Mouse (Mus musculus): ENCODE data around the gene Mpp2. TPM values are rescaled to one million over a fixed set of nuclear protein-coding genes. Genes with fewer than 3 reads are reported as not detected.

Gene Mpp2
- polyA plus RNA-seq (2017; shearing (Covaris generic)): 0.80 TPM

DNA sequence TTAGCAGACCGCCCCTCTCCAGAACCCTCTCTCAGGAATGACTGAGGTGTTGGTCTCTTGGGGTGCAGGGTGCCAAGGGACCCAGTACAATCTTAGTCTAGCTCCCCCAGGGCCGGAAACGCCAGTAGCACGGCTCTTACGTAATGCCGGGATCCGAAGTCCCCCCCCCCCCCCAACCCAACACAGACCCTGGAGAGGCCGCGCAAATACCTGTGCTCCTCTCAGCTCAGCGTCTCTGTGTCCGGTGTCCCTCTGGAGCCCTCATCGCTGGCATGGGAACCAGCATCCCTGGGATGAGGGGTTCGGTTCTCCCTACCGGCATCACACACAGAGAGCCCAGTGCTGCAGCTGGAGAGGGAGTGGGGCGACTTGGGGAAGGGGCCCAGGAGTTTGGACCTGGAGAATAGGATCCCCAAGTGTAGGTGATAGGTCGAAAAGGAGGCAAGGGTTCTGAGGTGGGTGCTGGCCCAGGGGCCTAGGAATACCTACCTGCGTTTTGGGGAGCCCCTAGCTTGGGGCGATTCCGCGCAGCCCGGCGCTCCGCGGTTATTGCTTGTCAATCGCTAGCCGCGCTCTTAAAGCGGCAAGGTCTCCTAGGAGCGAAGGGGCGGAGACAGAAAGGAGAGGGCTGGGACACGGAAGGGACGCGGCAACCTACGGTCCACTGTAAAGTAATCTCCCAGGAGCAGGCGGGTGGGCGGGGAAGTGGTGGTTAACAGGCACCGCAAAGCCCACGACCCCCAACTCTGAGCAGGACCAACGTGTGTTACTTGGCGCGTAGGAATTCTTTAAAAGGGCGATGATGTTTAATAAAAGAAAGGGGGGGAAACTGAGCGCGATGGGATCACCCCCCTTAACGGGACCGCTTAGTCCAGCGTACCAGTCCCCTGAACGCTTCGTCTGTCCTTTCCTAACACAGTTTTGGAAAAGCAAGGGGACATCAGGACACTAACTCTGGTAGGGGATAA is at the start of gene Mpp2:
Mpp2 (minus strand) TSS at position 585 of the 968 bp plus-strand sequence.

GRCm38 (mm10) chr11:102107732-102108131 is 19.4 kb upstream of the Mpp2 start, which contains the start of gene Pyy:
TSS of gene Pyy (minus strand) at chr11:102107832.

DNA sequence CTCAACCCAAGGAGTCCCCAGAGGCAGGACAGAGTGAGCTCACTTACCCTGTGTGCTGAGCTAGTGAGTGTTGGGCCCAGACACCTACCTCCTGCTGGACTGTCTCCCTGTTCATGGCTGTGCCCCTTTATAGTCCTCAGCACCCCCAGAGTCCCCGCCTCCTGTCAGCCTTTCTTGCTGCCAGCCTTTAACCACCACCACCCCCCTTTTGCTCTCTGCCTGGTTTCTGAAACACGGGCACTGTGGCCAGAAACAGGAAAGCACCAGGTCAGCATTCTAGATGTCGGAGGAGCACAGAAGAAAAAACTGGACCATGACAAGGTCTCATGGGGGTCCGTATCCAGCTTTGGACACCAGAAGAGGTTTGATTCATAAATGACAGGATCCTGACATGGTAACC is 12.9 kb upstream of the Mpp2 start, which contains the start of gene Ppy:
Ppy (minus strand) TSS at position 101 of the 400 bp plus-strand sequence.

GRCm38 (mm10) chr11:102041350-102041949 is 46.9 kb downstream of the Mpp2 start, which contains the start of gene Cd300lg:
TSS of gene Cd300lg (plus strand) at chr11:102041509.

GRCm38 (mm10) chr11:102028087-102028816 is 60.1 kb downstream of the Mpp2 start, which contains the start of gene Mpp3:
TSS of gene Mpp3 (minus strand) at chr11:102028461.

Other genes with a start within 250 kb of the Mpp2 start
- not detected for gene Meox1, start 194.1 kb downstream of the Mpp2 start, polyA plus RNA-seq (2017; shearing (Covaris generic))
- not detected for gene Sost, start 121.5 kb downstream of the Mpp2 start, polyA plus RNA-seq (2017; shearing (Covaris generic))
- gene Cfap97d1, start 104.2 kb downstream of the Mpp2 start, polyA plus RNA-seq (2017; shearing (Covaris generic)): not detected
- not detected for gene Dusp3, start 101.5 kb downstream of the Mpp2 start, polyA plus RNA-seq (2017; shearing (Covaris generic))
- 0.12 TPM for gene Mpp3, start 60.1 kb downstream of the Mpp2 start, polyA plus RNA-seq (2017; shearing (Covaris generic))
- not detected for gene Cd300lg, start 47.0 kb downstream of the Mpp2 start, polyA plus RNA-seq (2017; shearing (Covaris generic))
- not detected for gene Ppy, start 12.8 kb upstream of the Mpp2 start, polyA plus RNA-seq (2017; shearing (Covaris generic))
- gene Pyy, start 19.3 kb upstream of the Mpp2 start, polyA plus RNA-seq (2017; shearing (Covaris generic)): not detected
- not detected for gene Nags, start 57.0 kb upstream of the Mpp2 start, polyA plus RNA-seq (2017; shearing (Covaris generic))
- gene Tmem101, start 67.9 kb upstream of the Mpp2 start, polyA plus RNA-seq (2017; shearing (Covaris generic)): 3.7 TPM
- gene Lsm12, start 96.8 kb upstream of the Mpp2 start, polyA plus RNA-seq (2017; shearing (Covaris generic)): 106 TPM
- gene G6pc3, start 101.1 kb upstream of the Mpp2 start, polyA plus RNA-seq (2017; shearing (Covaris generic)): 28.8 TPM
- gene Hdac5, start 141.7 kb upstream of the Mpp2 start, polyA plus RNA-seq (2017; shearing (Covaris generic)): 77.9 TPM
- gene BC030867, start 160.4 kb upstream of the Mpp2 start, polyA plus RNA-seq (2017; shearing (Covaris generic)): not detected
- not detected for gene Asb16, start 180.2 kb upstream of the Mpp2 start, polyA plus RNA-seq (2017; shearing (Covaris generic))
- 48.9 TPM for gene Tmub2, start 196.4 kb upstream of the Mpp2 start, polyA plus RNA-seq (2017; shearing (Covaris generic))
- gene Atxn7l3, start 208.1 kb upstream of the Mpp2 start, polyA plus RNA-seq (2017; shearing (Covaris generic)): 21.2 TPM
- 118 TPM for gene Ubtf, start 231.2 kb upstream of the Mpp2 start, polyA plus RNA-seq (2017; shearing (Covaris generic))